Mouse (Mus musculus) thymus, adult 2 months (tissue): ENCODE measurements around the gene Ebf1.

Experiments used
- CTCF ChIP-seq: fragments of 200-500 bp; IDR thresholded peaks from 2 replicates; pipeline ENCODE4 v1.5.1; 2012; ENCODE audit warnings: mild to moderate bottlenecking, control low read depth, low read length, moderate library complexity, borderline replicate concordance; ENCODE audit not compliant: control insufficient read depth, poor library complexity, insufficient read depth; ENCODE audit errors: extremely low read depth
- POLR2A ChIP-seq: fragments of 200-500 bp; IDR thresholded peaks from 2 replicates; pipeline ENCODE4 v1.6.1; 2012; ENCODE audit warnings: mild to moderate bottlenecking, low read length, control low read depth, moderate library complexity; ENCODE audit not compliant: control insufficient read depth, poor library complexity, insufficient read depth; ENCODE audit errors: extremely low read depth

GRCm38 (mm10) chr11:44900496-44900895, 283.4 kb downstream of the Ebf1 start:
- TF ChIP-seq CTCF, result no peak
- no peak for TF ChIP-seq POLR2A
